Mouse (Mus musculus) forebrain, embryonic 12.5 days (tissue): ENCODE results near the gene Il10ra. TPM values are rescaled to one million over a fixed set of nuclear protein-coding genes. Genes with fewer than 3 reads are reported as not detected.

ENCODE experiments used
- ATAC-seq: fragments of 200-750 bp; cut with Nextera tagmentation; 2 replicates; pipeline ENCODE4 v1.8.0; 2017; ENCODE audit warnings: moderate TSS enrichment; ENCODE audit not compliant: low FRiP score
- H3K27ac ChIP-seq: fragments of 300-500 bp; sonication (generic); 2 replicates; pipeline ENCODE4 v1.5.1; 2016; ENCODE audit warnings: mild to moderate bottlenecking
- H3K27me3 ChIP-seq: fragments of 300-500 bp; sonication (generic); 2 replicates; pipeline ENCODE4 v1.6.1; 2016; ENCODE audit warnings: mild to moderate bottlenecking
- H3K36me3 ChIP-seq: fragments of 300-500 bp; sonication (generic); replicated peaks from 2 replicates; pipeline ENCODE4 v1.6.1; 2016; ENCODE audit warnings: mild to moderate bottlenecking
- H3K4me1 ChIP-seq: fragments of 300-500 bp; sonication (generic); 2 replicates; pipeline ENCODE4 v1.6.1; 2016
- H3K4me2 ChIP-seq: fragments of 300-500 bp; sonication (generic); 2 replicates; pipeline ENCODE4 v1.6.1; 2016; ENCODE audit warnings: mild to moderate bottlenecking, moderate library complexity
- H3K4me3 ChIP-seq: fragments of 300-500 bp; sonication (generic); replicated peaks from 2 replicates; pipeline ENCODE4 v1.5.1; 2016; ENCODE audit warnings: mild to moderate bottlenecking
- H3K9ac ChIP-seq: fragments of 300-500 bp; sonication (generic); 2 replicates; pipeline ENCODE4 v1.6.1; 2016; ENCODE audit warnings: mild to moderate bottlenecking
- H3K9me3 ChIP-seq: fragments of 300-500 bp; sonication (generic); 2 replicates; pipeline ENCODE4 v1.6.1; 2016
- WGBS: fragments of 180-500 bp; shearing (Covaris S2); methylation state at CpG from one replicate; pipeline ENCODE4 v1.1.7; 2016; 5-methylcytosine and 5-hydroxymethylcytosine counted together
- polyA plus RNA-seq: library from polyadenylated mRNA; unstranded; fragments of >200 nt; fragmentation: Nextera tagmentation; extraction: Ambion mirVana; gene quantifications from 2 replicates; pipeline ENCODE4 v1.2.1, GENCODE M21; 2016

The Il10ra gene
- polyA plus RNA-seq, 1 experiment from 2014 or later = 0.63 TPM

DNA sequence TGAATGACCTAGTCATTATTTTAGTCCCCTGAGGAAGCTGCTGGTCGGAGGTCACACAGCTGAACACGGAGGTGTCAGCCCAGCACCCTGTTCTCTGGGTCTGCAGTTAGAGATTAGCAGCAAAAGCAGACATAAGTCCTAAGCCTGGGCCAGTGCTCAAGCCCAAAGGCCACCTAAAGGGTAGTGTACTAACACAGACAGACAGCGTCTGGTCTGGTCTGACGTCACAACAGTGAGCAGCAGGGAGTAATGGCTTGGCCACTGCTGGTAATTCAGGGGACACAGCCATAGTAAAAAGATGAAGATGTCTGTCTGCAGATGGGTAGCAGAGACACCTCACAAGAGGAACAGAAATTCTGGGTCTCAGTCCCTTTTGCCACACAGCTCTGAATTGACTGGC, 14.3 kb downstream of the Il10ra start:
- H3K4me3 ChIP-seq = no peak overlapping the region
- H3K27ac ChIP-seq = no peak overlapping the region
- WGBS = 63% methylated on average over 4 of the region's 4 CpGs
- no peak for ATAC-seq
- H3K27me3 ChIP-seq = peaks cover 3% of the 10 kb centered on the region; the same call in 1 of the 2 replicates
- H3K4me1 ChIP-seq = no peaks in the 10 kb centered on the region
- H3K36me3 ChIP-seq = no peaks in the 10 kb centered on the region
- H3K9me3 ChIP-seq = no peaks in the 10 kb centered on the region
- H3K4me2 ChIP-seq = no peak overlapping the region
- no peak overlapping the region for H3K9ac ChIP-seq

DNA sequence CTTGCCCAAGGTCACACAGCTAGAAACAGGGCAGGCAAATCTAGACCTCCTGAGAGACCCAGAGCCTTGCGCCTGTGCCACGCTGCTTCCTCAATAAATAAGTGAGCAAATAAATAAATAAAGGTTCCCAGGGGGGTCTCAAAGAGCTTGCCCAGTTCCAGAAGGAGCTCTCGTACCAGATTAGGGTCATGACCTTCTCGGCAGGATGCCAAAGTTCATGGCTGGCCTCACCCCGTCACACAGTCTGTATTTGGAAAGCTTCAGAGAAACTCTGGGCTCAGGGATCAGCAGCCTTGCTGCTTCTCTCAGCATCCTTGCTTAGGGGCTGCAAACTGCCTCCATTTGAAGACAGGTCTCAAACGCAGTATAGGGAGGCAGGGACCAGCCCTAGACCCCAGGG, 14.9 kb downstream of the Il10ra start:
- Histone ChIP-seq H3K9ac (no peak overlapping the region), H3K9me3 (no peaks in the 10 kb centered on the region), H3K27ac (no peak overlapping the region), H3K4me1 (no peaks in the 10 kb centered on the region), H3K36me3 (no peaks in the 10 kb centered on the region), H3K4me2 (no peak overlapping the region), H3K27me3 (peaks cover 3% of the 10 kb centered on the region; the same call in 1 of the 2 replicates), H3K4me3 (no peak overlapping the region)
- WGBS = 55% methylated on average over 6 of the region's 6 CpGs
- no peak for ATAC-seq

DNA sequence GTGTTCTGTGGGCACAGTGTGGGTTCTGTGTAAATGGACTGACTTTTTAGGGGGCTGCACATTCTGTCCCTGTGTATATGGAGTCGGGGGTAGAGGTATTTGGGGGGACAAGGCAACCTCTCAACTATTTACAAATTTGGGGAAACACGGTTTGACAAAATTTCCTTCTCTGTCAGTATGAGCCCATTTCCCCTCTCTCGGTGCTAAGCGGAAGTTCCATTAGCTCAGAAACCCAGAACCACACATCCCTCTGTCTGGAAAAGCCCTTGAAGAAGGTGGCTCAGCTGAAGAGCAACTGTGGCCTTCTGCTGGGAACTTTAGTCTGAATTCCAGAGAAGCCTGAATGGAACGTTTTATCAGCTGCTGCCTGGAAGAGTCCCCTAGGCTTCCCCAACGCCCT, 16.6 kb downstream of the Il10ra start:
- no peaks in the 10 kb centered on the region for H3K9me3 ChIP-seq
- H3K4me1 ChIP-seq = no peaks in the 10 kb centered on the region
- no peak overlapping the region for H3K4me2 ChIP-seq
- no peak for ATAC-seq
- peaks cover 3% of the 10 kb centered on the region; the same call in 1 of the 2 replicates for H3K27me3 ChIP-seq
- no peak overlapping the region for H3K4me3 ChIP-seq
- no peak overlapping the region for H3K9ac ChIP-seq
- 79% methylated on average over 6 of the region's 6 CpGs for WGBS
- H3K36me3 ChIP-seq = no peaks in the 10 kb centered on the region
- H3K27ac ChIP-seq = no peak overlapping the region

DNA sequence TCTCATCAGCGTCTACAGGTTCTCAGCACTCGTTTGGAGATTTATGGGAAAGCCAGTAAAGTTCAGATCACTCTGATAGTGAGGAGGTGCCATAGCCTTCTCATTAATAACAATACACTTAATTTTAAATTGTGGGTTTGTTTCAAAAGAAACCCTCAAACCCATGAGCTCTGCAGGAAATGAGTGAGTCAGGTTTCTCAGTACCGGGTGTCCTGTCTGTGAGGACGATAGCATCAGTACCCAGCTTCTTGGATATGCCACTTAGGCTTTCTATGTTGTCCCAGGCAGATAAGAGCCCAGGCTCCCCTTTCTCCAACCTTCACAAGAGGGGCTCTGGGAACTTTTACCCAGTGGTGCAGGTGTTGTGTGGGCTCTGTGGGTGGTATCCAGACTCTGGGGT, 17.0 kb downstream of the Il10ra start:
- 84% methylated on average over 4 of the region's 4 CpGs for WGBS
- H3K4me2 ChIP-seq = no peak overlapping the region
- no peak overlapping the region for H3K27ac ChIP-seq
- peaks cover 3% of the 10 kb centered on the region; the same call in 1 of the 2 replicates for H3K27me3 ChIP-seq
- no peak for ATAC-seq
- no peaks in the 10 kb centered on the region for H3K36me3 ChIP-seq
- H3K4me1 ChIP-seq = no peaks in the 10 kb centered on the region
- H3K9me3 ChIP-seq = no peaks in the 10 kb centered on the region
- H3K4me3 ChIP-seq = no peak overlapping the region
- no peak overlapping the region for H3K9ac ChIP-seq

DNA sequence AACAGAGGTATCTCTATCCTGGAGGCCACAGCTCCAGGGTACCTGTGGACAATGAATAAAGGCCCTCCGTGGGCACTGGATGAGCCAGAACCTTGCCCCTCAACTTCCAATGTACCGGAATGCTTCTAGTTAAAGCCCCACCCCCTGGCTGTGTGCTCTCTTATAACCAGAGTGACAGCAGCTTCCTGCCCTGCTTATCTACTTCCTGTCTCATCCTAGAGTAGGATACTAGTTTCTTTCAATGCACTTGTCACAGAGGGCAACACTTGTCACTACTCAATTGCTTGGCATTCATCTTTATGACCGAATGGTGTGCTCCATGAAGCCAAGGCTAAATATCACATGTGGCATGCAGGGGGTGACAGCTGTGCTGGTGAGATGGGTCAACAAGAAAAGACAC, 17.7 kb downstream of the Il10ra start:
- 84% methylated on average over 3 of the region's 3 CpGs for WGBS
- Histone ChIP-seq H3K4me1 (no peaks in the 10 kb centered on the region), H3K27me3 (peaks cover 3% of the 10 kb centered on the region; the same call in 1 of the 2 replicates), H3K36me3 (no peaks in the 10 kb centered on the region), H3K4me3 (no peak overlapping the region), H3K27ac (no peak overlapping the region), H3K9me3 (no peaks in the 10 kb centered on the region), H3K4me2 (no peak overlapping the region), H3K9ac (no peak overlapping the region)
- ATAC-seq = no peak

DNA sequence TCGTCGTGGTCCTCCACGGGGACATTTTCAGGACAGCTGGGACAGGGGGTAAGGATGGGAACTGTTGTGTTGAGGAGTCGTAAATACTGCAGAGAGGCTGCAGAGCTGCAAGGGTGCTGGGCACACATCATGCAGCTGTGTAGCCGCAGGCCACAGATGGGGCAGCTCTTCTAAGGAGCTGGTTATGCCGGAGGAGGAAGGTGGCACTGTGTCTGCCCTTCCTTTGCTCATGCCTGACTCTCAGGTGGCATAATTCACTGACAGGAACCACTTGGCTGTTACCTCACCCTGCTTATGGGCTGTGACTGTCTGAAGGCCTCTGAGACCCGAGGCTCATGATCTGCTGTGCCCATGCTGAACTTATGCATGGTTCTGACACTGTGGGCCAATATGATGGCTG, 18.6 kb downstream of the Il10ra start:
- Histone ChIP-seq H3K27ac (no peak overlapping the region), H3K9ac (no peak overlapping the region), H3K36me3 (no peaks in the 10 kb centered on the region), H3K4me3 (no peak overlapping the region), H3K4me2 (no peak overlapping the region), H3K4me1 (no peaks in the 10 kb centered on the region), H3K9me3 (no peaks in the 10 kb centered on the region), H3K27me3 (no peaks in the 10 kb centered on the region)
- ATAC-seq = no peak
- 91% methylated on average over 7 of the region's 7 CpGs for WGBS

DNA sequence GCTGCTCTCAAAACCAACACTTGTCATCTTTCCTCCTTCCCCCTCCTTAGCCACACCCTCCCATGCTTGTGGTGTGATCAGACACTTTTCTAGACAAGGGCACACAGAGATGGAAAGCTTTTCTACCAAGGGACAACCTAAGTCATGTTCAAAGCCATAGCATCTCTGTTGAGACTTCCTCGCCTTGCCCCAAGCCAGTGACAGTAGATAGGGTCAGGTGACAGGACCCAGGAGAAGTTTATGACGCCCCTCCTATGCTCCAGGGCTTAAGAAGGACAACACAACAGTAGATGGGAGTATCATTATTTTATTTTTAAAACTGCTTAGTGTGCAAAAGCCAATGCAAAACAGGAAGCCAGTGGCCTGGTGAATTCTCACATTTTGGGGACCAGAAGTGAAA, 21.4 kb downstream of the Il10ra start:
- H3K9ac ChIP-seq = no peak overlapping the region
- 67% methylated on average over 2 of the region's 2 CpGs for WGBS
- no peak for ATAC-seq
- H3K36me3 ChIP-seq = no peaks in the 10 kb centered on the region
- no peak overlapping the region for H3K27ac ChIP-seq
- no peaks in the 10 kb centered on the region for H3K9me3 ChIP-seq
- no peaks in the 10 kb centered on the region for H3K27me3 ChIP-seq
- no peak overlapping the region for H3K4me2 ChIP-seq
- H3K4me3 ChIP-seq = no peak overlapping the region
- no peaks in the 10 kb centered on the region for H3K4me1 ChIP-seq

DNA sequence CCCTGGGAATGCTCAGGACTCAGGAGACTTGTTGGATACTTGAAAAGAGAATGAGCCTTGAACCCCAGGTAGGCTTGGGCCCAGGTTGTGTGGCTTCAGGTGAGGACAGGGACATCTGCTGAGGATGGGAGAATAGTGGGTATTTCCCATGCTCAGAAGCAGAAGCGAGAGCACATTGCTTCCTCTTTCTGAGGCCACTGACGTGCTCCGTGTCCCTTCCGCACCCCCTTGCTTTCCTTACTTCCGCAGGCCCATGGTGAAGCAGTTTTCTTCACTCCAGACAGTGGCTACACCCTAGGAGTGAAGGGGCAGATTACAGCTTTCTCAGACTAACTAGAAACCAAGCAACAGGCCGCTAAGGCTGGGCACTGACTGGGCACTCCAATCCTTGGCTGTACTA, 22.9 kb downstream of the Il10ra start:
- H3K4me2 ChIP-seq = no peak overlapping the region
- no peak overlapping the region for H3K27ac ChIP-seq
- no peak overlapping the region for H3K9ac ChIP-seq
- no peak overlapping the region for H3K4me3 ChIP-seq
- no peaks in the 10 kb centered on the region for H3K27me3 ChIP-seq
- 90% methylated on average over 6 of the region's 6 CpGs for WGBS
- H3K36me3 ChIP-seq = no peaks in the 10 kb centered on the region
- no peaks in the 10 kb centered on the region for H3K4me1 ChIP-seq
- ATAC-seq = no peak
- H3K9me3 ChIP-seq = no peaks in the 10 kb centered on the region

DNA sequence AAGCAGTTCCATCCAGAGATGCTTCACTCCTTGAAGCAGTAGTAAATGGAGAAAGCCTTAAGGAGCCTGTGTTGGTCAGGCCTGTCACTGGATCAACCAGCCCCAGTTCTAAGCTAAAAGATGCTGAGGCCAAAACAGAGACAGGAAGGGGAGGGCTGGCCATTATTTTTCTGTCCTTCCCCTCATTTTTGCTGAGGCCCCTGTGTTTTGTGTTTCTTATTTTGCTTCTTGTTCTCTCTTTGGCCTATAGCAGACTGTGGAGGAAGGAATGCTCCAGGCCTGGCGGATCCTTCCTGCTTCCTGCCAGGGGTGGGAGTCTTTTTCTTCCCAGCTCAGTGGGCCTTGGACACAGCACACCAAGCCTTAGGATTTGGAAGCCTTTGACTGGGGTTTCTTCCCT, 23.5 kb downstream of the Il10ra start:
- no peaks in the 10 kb centered on the region for H3K27me3 ChIP-seq
- H3K4me3 ChIP-seq = no peak overlapping the region
- H3K4me2 ChIP-seq = no peak overlapping the region
- no peaks in the 10 kb centered on the region for H3K9me3 ChIP-seq
- WGBS = 76% methylated on average over 1 of the region's 1 CpGs
- no peak overlapping the region for H3K9ac ChIP-seq
- H3K4me1 ChIP-seq = no peaks in the 10 kb centered on the region
- H3K27ac ChIP-seq = no peak overlapping the region
- no peaks in the 10 kb centered on the region for H3K36me3 ChIP-seq
- ATAC-seq = no peak

DNA sequence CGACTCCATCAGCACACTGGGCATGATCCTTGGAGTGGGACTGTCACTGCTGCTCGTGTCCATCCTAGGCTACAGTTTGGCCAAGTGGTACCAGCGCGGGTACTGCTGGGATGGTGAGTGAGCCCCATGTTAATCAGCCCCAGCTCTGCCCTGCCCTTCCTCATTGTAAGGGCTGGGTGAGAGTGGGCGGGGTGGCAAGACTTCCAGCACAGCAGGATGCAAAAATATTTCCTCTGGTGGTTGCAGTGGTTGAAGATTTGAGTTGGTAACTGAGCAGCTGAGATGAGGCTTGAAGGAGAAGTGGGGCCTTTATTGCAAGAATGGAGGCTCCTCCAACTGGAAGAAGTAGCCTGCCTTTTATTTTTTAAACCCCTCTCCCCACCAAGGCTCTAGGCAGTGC, 27.6 kb downstream of the Il10ra start:
- H3K36me3 ChIP-seq = no peaks in the 10 kb centered on the region
- ATAC-seq = no peak
- no peaks in the 10 kb centered on the region for H3K9me3 ChIP-seq
- no peaks in the 10 kb centered on the region for H3K4me1 ChIP-seq
- no peak overlapping the region for H3K27ac ChIP-seq
- H3K4me2 ChIP-seq = no peak overlapping the region
- no peaks in the 10 kb centered on the region for H3K27me3 ChIP-seq
- H3K4me3 ChIP-seq = no peak overlapping the region
- H3K9ac ChIP-seq = no peak overlapping the region
- 76% methylated on average over 5 of the region's 5 CpGs for WGBS

DNA sequence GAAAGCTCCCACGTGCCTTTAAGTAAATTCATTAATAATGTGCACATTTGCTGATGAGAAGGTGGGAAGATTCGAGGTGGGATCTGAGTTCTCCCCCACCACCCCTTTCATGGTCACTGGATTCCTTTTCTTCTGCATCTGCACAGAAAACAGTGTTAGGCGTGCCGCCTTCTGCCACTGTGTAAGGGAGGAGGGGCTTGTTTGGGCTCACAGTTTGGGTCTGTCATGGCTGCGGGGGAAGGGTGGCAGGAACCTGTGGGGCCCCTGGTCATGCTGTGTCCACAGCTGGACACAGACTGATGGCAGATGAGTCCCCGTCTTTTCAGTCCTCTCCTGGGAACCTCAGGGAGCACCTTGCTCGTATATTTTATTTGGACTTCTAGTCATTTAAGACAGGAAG, 32.2 kb downstream of the Il10ra start:
- 41% methylated on average over 7 of the region's 7 CpGs for WGBS
- Histone ChIP-seq H3K9me3 (no peaks in the 10 kb centered on the region), H3K27me3 (no peaks in the 10 kb centered on the region), H3K4me2 (no peak overlapping the region), H3K4me1 (no peaks in the 10 kb centered on the region), H3K4me3 (no peak overlapping the region), H3K9ac (no peak overlapping the region), H3K27ac (no peak overlapping the region), H3K36me3 (no peaks in the 10 kb centered on the region)
- ATAC-seq = no peak

DNA sequence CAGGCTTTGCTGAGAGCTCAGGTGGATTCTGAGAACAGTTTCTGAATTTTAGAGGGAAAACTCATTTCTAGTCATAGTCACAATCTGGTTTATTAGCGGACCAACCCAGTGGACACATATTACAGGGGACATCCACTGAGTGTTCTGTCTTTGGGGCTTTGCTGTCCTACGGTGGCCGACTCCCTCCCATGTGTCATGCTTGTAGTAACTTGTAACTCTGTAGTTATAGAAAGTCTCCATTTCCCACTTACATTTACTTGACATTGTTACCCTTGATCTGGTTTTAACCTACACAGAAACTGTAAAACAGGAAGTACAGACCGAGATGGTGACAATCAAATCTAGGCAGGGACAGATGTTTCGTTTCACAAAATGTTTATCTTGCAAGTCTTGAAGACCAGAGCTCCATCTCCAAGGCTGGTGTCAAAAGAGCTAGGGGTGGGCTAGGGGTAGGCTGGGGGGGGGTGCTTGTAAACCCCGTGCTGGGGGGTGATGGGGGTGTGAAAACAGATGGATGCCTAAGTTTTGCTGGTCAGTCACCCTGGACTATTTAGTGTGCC, 33.2 kb downstream of the Il10ra start:
- 84% methylated on average over 6 of the region's 6 CpGs for WGBS

DNA sequence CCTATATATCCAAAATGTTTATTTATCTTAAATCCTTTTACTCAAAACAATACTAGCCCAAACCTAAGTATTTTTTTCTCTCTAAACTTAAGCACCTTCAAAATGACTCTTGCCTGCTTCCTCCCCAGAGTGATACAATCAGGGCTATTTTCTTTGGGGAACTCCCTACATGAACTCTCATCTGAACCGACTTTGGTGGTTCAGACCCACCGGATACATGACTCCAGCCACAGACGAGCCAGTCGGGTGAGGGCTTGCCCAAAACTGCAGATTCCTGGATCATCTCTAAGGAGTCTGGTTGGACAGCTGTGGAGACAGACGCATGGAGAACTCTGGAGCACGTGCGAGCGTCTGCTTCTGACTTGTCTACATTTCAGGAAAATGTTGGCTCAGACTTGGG, 39.6 kb downstream of the Il10ra start:
- WGBS = 83% methylated on average over 8 of the region's 8 CpGs

More for the DNA sequence above, 33.2 kb downstream of the Il10ra start:
- Histone ChIP-seq H3K27ac (no peak overlapping the region), H3K9ac (no peak overlapping the region), H3K4me1 (no peaks in the 10 kb centered on the region), H3K4me3 (no peak overlapping the region), H3K4me2 (no peak overlapping the region), H3K9me3 (no peaks in the 10 kb centered on the region), H3K27me3 (no peaks in the 10 kb centered on the region), H3K36me3 (no peaks in the 10 kb centered on the region)
- ATAC-seq = no peak

More for the DNA sequence above, 39.6 kb downstream of the Il10ra start:
- Histone ChIP-seq H3K9me3 (no peaks in the 10 kb centered on the region), H3K36me3 (no peaks in the 10 kb centered on the region), H3K4me3 (no peak overlapping the region), H3K27ac (no peak overlapping the region), H3K9ac (no peak overlapping the region), H3K27me3 (no peaks in the 10 kb centered on the region), H3K4me1 (no peaks in the 10 kb centered on the region), H3K4me2 (no peak overlapping the region)
- ATAC-seq = no peak
